Mouse (Mus musculus): ENCODE results near the gene 1110059E24Rik.

- TF ChIP-seq CTCF (IDR thresholded peaks at IDR 0.05; ENCODE audit: extremely low read depth, insufficient read depth, insufficient read length, insufficient replicate concordance) (no peak), POLR2A (IDR thresholded peaks at IDR 0.05; ENCODE audit: low read depth, low read length) (no peak)
These were observed 27.3 kb upstream of the 1110059E24Rik start for GRCm38 (mm10) chr19:21680091-21680490.

Measured in spleen, adult 2 months (tissue).